In the genomic region with DNA sequence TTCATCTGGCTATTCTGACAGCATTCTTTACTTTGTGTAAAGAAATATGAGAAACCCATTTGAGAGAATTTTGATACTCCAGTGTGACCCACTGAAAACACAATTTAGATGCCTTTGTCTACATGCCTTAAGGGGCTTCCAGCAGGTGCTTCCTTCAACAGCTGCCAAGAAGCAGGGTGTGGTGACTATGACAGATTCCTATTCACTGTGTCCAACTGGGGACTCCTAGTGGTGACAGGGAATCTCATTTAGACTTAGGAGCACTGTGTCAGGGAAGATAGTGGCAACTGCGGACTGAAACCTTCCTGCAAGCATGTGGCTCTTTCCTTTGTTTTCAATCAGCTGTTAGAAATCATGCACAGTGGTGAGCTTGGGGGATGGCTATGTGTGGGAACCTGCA, we compare ENCODE assay signal across 9 mouse cellular contexts. TPM values are rescaled to one million over a fixed set of nuclear protein-coding genes. Genes with fewer than 3 reads are reported as not detected.
DNase-seq lines count a peak whose midpoint lies in the region; ATAC-seq lines count a peak whose summit lies in the region.
"Had no signal": no experiment of that assay in that cellular context is flagged by ENCODE, and none has a peak within 500 bp of the region (broad histone marks: within the 10 kb centered on the region; RNA-seq: fewer than 3 reads in every experiment).

No protein-coding gene starts in this region.

- H3K4me2 ChIP-seq in limb, embryonic 13.5 days (replicated peaks), result no peak overlapping the region
- H3K4me2 ChIP-seq: stomach, embryonic 15.5 days had no signal

- no peaks in the 10 kb centered on the region for H3K27me3 ChIP-seq in limb, embryonic 13.5 days
- H3K27me3 ChIP-seq in limb, embryonic 10.5 days (ENCODE audit: low read depth, poor library complexity, severe bottlenecking), result no peaks in the 10 kb centered on the region
- H3K27me3 ChIP-seq: stomach, embryonic 15.5 days had no signal

- no peaks in the 10 kb centered on the region for H3K4me1 ChIP-seq in limb, embryonic 13.5 days
- H3K4me1 ChIP-seq in limb, embryonic 10.5 days, result no peaks in the 10 kb centered on the region
- H3K4me1 ChIP-seq: stomach, embryonic 15.5 days had no signal

- H3K9ac ChIP-seq in limb, embryonic 13.5 days, result no peak overlapping the region
- H3K9ac ChIP-seq: stomach, embryonic 15.5 days had no signal

- WGBS in limb, embryonic 13.5 days, result 38% methylated on average over 1 of the region's 1 CpGs
- 65% methylated on average over 1 of the region's 1 CpGs for WGBS in limb, embryonic 10.5 days

- H3K4me3 ChIP-seq in limb, embryonic 13.5 days, result no peak overlapping the region
- H3K4me3 ChIP-seq in limb, embryonic 10.5 days, result no peak overlapping the region
- H3K4me3 ChIP-seq: stomach, embryonic 15.5 days had no signal

- no peak overlapping the region for H3K27ac ChIP-seq in limb, embryonic 13.5 days
- H3K27ac ChIP-seq in limb, embryonic 10.5 days, result no peak overlapping the region
- H3K27ac ChIP-seq: stomach, embryonic 15.5 days had no signal

- ATAC-seq in limb, embryonic 13.5 days (ENCODE audit: low FRiP score, low read depth), result peak; percentile 79
- peak; percentile 83 for ATAC-seq in megakaryocyte-erythroid progenitor cell, adult 5-6 weeks (replicated peaks; ENCODE audit: low FRiP score, low TSS enrichment, poor library complexity, severe bottlenecking)

- DNase-seq in adrenal gland, postnatal 14 days, result peak; percentile 17
- DNase-seq in adrenal gland, adult 2 months, result no peak
- no peak for DNase-seq in limb, embryonic 10.5 days (ENCODE audit: low spot score)
- DNase-seq in heart, adult 9 months (ENCODE audit: low spot score in 2 of 2), result peak; percentile 36 to 57
- DNase-seq in adrenal gland, adult 8-10 months, result no peak
- DNase-seq in natural killer cell, adult 2 months (ENCODE audit: low spot score in 2 of 2), result no peak

- no peaks in the 10 kb centered on the region for H3K36me3 ChIP-seq in limb, embryonic 13.5 days
- no peaks in the 10 kb centered on the region for H3K36me3 ChIP-seq in limb, embryonic 10.5 days
- H3K36me3 ChIP-seq: stomach, embryonic 15.5 days had no signal

- no peaks in the 10 kb centered on the region for H3K9me3 ChIP-seq in limb, embryonic 13.5 days
- H3K9me3 ChIP-seq in limb, embryonic 10.5 days (replicated peaks), result no peaks in the 10 kb centered on the region
- H3K9me3 ChIP-seq: stomach, embryonic 15.5 days had no signal

RNA-seq across cellular contexts. Expression of a gene that starts 51.3 kb away (rescaled TPM):
- total RNA-seq in adrenal gland, postnatal 14 days (2021), result 7.3 and 7.9 TPM in 2 replicates
- 1 to 10 TPM; 4.5 to 8.5 TPM for total RNA-seq in adrenal gland, adult 2 months (2021)
- polyA plus RNA-seq in adrenal gland, adult 2 months (2012; rRNA removed), result 0.49 and 0.88 TPM in 2 replicates
- 20.5 and 21.9 TPM in 2 replicates for polyA plus RNA-seq in limb, embryonic 13.5 days (2015; fragmentation: Nextera tagmentation; extraction: Ambion mirVana)
- 18.5 and 19.0 TPM in 2 replicates for polyA plus RNA-seq in limb, embryonic 10.5 days (2016; fragmentation: Nextera tagmentation; extraction: Ambion mirVana)
- 13.7 and 26.6 TPM in 2 replicates for total RNA-seq in megakaryocyte-erythroid progenitor cell, adult 5-6 weeks (2014; fragmentation: Nextera tagmentation)
- total RNA-seq in megakaryocyte-erythroid progenitor cell, adult 5-6 weeks (2017), result 15.4 and 18.5 TPM in 2 replicates
- total RNA-seq in adrenal gland, adult 8-10 months (2022), result 10 to 100 TPM in 3 of 4 experiments, 1 to 10 TPM in 1; 7.4 to 16.7 (median 11.8) TPM

Comparison
In these comparisons a context has a peak if more than half of its experiments do, and no peak if none do; other contexts are left out.
1. DNase-seq: peak in adrenal gland, postnatal 14 days (single experiment) and heart, adult 9 months (2 of 2); none in adrenal gland, adult 2 months (single experiment), limb, embryonic 10.5 days (single experiment), adrenal gland, adult 8-10 months (single experiment) and natural killer cell, adult 2 months (0 of 2).